Comparison of ENCODE assay signal across 35 mouse cellular contexts in genomic region chr5:21745966-21746365, GRCm38 (mm10).
"Had no signal": no experiment of that assay in that cellular context is flagged by ENCODE, and none has a peak within 500 bp of the region (broad histone marks: within the 10 kb centered on the region; RNA-seq: fewer than 3 reads in every experiment).

No protein-coding gene starts in this region.

- H3K27ac ChIP-seq: heart, embryonic 10.5 days; heart, embryonic 13.5 days; heart, embryonic 15.5 days; hindbrain, embryonic 10.5 days; hindbrain, embryonic 12.5 days; hindbrain, embryonic 13.5 days; hindbrain, embryonic 14.5 days; hindbrain, embryonic 15.5 days; hindbrain, postnatal 0 days; intestine, embryonic 15.5 days; kidney, embryonic 15.5 days; kidney, postnatal 0 days; layer of hippocampus, adult 2 months; left cerebral cortex, adult 2 months had no signal

- ATAC-seq: hindbrain, embryonic 16.5 days; hindbrain, postnatal 0 days; inflammation-experienced regulatory T-cells, adult 6 months; intestine, embryonic 15.5 days; intestine, embryonic 16.5 days; intestine, postnatal 0 days had no signal

- H3K4me1 ChIP-seq: heart, embryonic 10.5 days; heart, embryonic 12.5 days; heart, embryonic 13.5 days; heart, embryonic 15.5 days; hindbrain, embryonic 10.5 days; hindbrain, embryonic 12.5 days; hindbrain, embryonic 13.5 days; hindbrain, embryonic 15.5 days; intestine, embryonic 15.5 days; kidney, embryonic 15.5 days had no signal

- H3K9me3 ChIP-seq: heart, embryonic 10.5 days; heart, embryonic 12.5 days; heart, embryonic 13.5 days; heart, embryonic 15.5 days; hindbrain, embryonic 10.5 days; hindbrain, embryonic 12.5 days; hindbrain, embryonic 13.5 days; hindbrain, embryonic 15.5 days; intestine, embryonic 15.5 days; kidney, embryonic 15.5 days had no signal

- DNase-seq: heart, postnatal 10 days; heart, postnatal 14 days; heart, postnatal 36 days; heart, postnatal 4 days; kidney, adult 11 months; kidney, adult 18-20 months; kidney, adult 2 months; kidney, adult 8-10 months; kidney, adult 9 months; kidney, postnatal 10 days; kidney, postnatal 14 days; kidney, postnatal 25 days; kidney, postnatal 36 days; kidney, postnatal 4 days; layer of hippocampus, adult 9-11 months; layer of hippocampus, postnatal 36 days had no signal

- H3K4me2 ChIP-seq: heart, embryonic 12.5 days; heart, embryonic 13.5 days; heart, embryonic 15.5 days; hindbrain, embryonic 12.5 days; hindbrain, embryonic 13.5 days; hindbrain, embryonic 14.5 days; hindbrain, embryonic 15.5 days; intestine, embryonic 15.5 days; kidney, embryonic 15.5 days had no signal

- H3K9ac ChIP-seq: heart, embryonic 12.5 days; heart, embryonic 13.5 days; heart, embryonic 15.5 days; hindbrain, embryonic 12.5 days; hindbrain, embryonic 13.5 days; hindbrain, embryonic 14.5 days; hindbrain, embryonic 15.5 days; intestine, embryonic 15.5 days; kidney, embryonic 15.5 days had no signal

- H3K4me3 ChIP-seq: heart, embryonic 10.5 days; heart, embryonic 12.5 days; heart, embryonic 13.5 days; heart, embryonic 15.5 days; hindbrain, embryonic 10.5 days; hindbrain, embryonic 12.5 days; hindbrain, embryonic 13.5 days; hindbrain, embryonic 15.5 days; intestine, embryonic 15.5 days; kidney, embryonic 15.5 days; layer of hippocampus, adult 2 months; left cerebral cortex, adult 2 months had no signal

- H3K27me3 ChIP-seq: heart, embryonic 12.5 days; heart, embryonic 13.5 days; heart, embryonic 15.5 days; hindbrain, embryonic 12.5 days; hindbrain, embryonic 13.5 days; hindbrain, embryonic 15.5 days; intestine, embryonic 15.5 days; kidney, embryonic 15.5 days had no signal
